ENCODE assay signal across 23 mouse cellular contexts in genomic region chr5:141591246-141591645, GRCm38 (mm10).
DNase-seq lines count a peak whose midpoint lies in the region; ATAC-seq lines count a peak whose summit lies in the region.
"Had no signal": no experiment of that assay in that cellular context is flagged by ENCODE, and none has a peak within 500 bp of the region (broad histone marks: within the 10 kb centered on the region; RNA-seq: fewer than 3 reads in every experiment).

No protein-coding gene starts in this region.

- H3K27ac ChIP-seq in hindbrain, embryonic 15.5 days (replicated peaks), result 0 out of 2 replicates have a peak overlapping the region, but pooled peaks have one; percentile 4
- no peak overlapping the region for H3K27ac ChIP-seq in hindbrain, embryonic 13.5 days
- H3K27ac ChIP-seq in kidney, embryonic 16.5 days (ENCODE audit: low read length), result no peak overlapping the region
- H3K27ac ChIP-seq: embryonic facial prominence, embryonic 12.5 days; embryonic facial prominence, embryonic 15.5 days; forebrain, embryonic 10.5 days; forebrain, embryonic 12.5 days had no signal

- no peaks in the 10 kb centered on the region for H3K4me1 ChIP-seq in hindbrain, embryonic 15.5 days (replicated peaks)
- no peaks in the 10 kb centered on the region for H3K4me1 ChIP-seq in hindbrain, embryonic 13.5 days (replicated peaks)
- no peaks in the 10 kb centered on the region for H3K4me1 ChIP-seq in kidney, embryonic 16.5 days (ENCODE audit: insufficient read depth, low read length)
- H3K4me1 ChIP-seq: embryonic facial prominence, embryonic 12.5 days; forebrain, embryonic 10.5 days; forebrain, embryonic 12.5 days had no signal

- H3K4me3 ChIP-seq in hindbrain, embryonic 15.5 days, result no peak overlapping the region
- H3K4me3 ChIP-seq in hindbrain, embryonic 13.5 days, result no peak overlapping the region
- no peak overlapping the region for H3K4me3 ChIP-seq in kidney, embryonic 16.5 days (ENCODE audit: low read length)
- H3K4me3 ChIP-seq: embryonic facial prominence, embryonic 12.5 days; embryonic facial prominence, embryonic 15.5 days; erythroblast, embryonic 14.5 days; forebrain, embryonic 10.5 days; forebrain, embryonic 12.5 days had no signal

- peak; percentile 21 for DNase-seq in kidney, adult 18-20 months
- no peak for DNase-seq in kidney, postnatal 4 days
- peak; percentile 10 to 25 for DNase-seq in kidney, adult 8-10 months
- DNase-seq: adrenal gland, adult 2 months; adrenal gland, postnatal 10 days; adrenal gland, postnatal 25 days; cerebellum, adult 11 months; cerebellum, adult 18-20 months; cerebellum, adult 8-10 months; cerebellum, adult 9-11 months; cerebellum, postnatal 14 days; cerebellum, postnatal 36 days; embryo, embryonic 11 days had no signal

- H3K9me3 ChIP-seq in hindbrain, embryonic 15.5 days, result peaks cover 8% of the 10 kb centered on the region; the same call in 1 of the 2 replicates
- H3K9me3 ChIP-seq in hindbrain, embryonic 13.5 days, result no peaks in the 10 kb centered on the region
- no peaks in the 10 kb centered on the region for H3K9me3 ChIP-seq in kidney, embryonic 16.5 days (ENCODE audit: low read length)
- H3K9me3 ChIP-seq: embryonic facial prominence, embryonic 15.5 days; forebrain, embryonic 10.5 days had no signal

- ATAC-seq in hindbrain, embryonic 15.5 days (ENCODE audit: low FRiP score, low read depth), result no peak
- ATAC-seq in hindbrain, embryonic 13.5 days (ENCODE audit: low FRiP score), result no peak
- ATAC-seq in kidney, embryonic 16.5 days (ENCODE audit: low FRiP score, low TSS enrichment), result no peak
- ATAC-seq: forebrain, embryonic 14.5 days; forebrain, embryonic 16.5 days had no signal

- H3K36me3 ChIP-seq in hindbrain, embryonic 15.5 days, result no peaks in the 10 kb centered on the region
- H3K36me3 ChIP-seq in hindbrain, embryonic 13.5 days, result no peaks in the 10 kb centered on the region
- H3K36me3 ChIP-seq in kidney, embryonic 16.5 days (ENCODE audit: insufficient read depth, low read length), result no peaks in the 10 kb centered on the region
- H3K36me3 ChIP-seq: embryonic facial prominence, embryonic 12.5 days; embryonic facial prominence, embryonic 15.5 days; forebrain, embryonic 10.5 days; forebrain, embryonic 12.5 days had no signal

- no peaks in the 10 kb centered on the region for H3K27me3 ChIP-seq in hindbrain, embryonic 15.5 days
- no peaks in the 10 kb centered on the region for H3K27me3 ChIP-seq in hindbrain, embryonic 13.5 days
- H3K27me3 ChIP-seq in kidney, embryonic 16.5 days (ENCODE audit: insufficient read depth, low read length), result no peaks in the 10 kb centered on the region
- H3K27me3 ChIP-seq: embryonic facial prominence, embryonic 12.5 days; embryonic facial prominence, embryonic 15.5 days; forebrain, embryonic 12.5 days had no signal

- no peak overlapping the region for H3K4me2 ChIP-seq in hindbrain, embryonic 15.5 days
- H3K4me2 ChIP-seq in hindbrain, embryonic 13.5 days, result no peak overlapping the region
- no peak overlapping the region for H3K4me2 ChIP-seq in kidney, embryonic 16.5 days (replicated peaks; ENCODE audit: low read depth, low read length)
- H3K4me2 ChIP-seq: embryonic facial prominence, embryonic 12.5 days; embryonic facial prominence, embryonic 15.5 days; forebrain, embryonic 12.5 days had no signal

- no peak overlapping the region for H3K9ac ChIP-seq in hindbrain, embryonic 15.5 days
- no peak overlapping the region for H3K9ac ChIP-seq in hindbrain, embryonic 13.5 days
- no peak overlapping the region for H3K9ac ChIP-seq in kidney, embryonic 16.5 days (replicated peaks; ENCODE audit: low read length)
- H3K9ac ChIP-seq: embryonic facial prominence, embryonic 12.5 days; embryonic facial prominence, embryonic 15.5 days; forebrain, embryonic 12.5 days had no signal

- WGBS in hindbrain, embryonic 15.5 days, result 79% methylated on average over 5 of the region's 5 CpGs
- 87% methylated on average over 5 of the region's 5 CpGs for WGBS in hindbrain, embryonic 13.5 days
- WGBS in kidney, embryonic 16.5 days, result 89% methylated on average over 5 of the region's 5 CpGs

Comparison
In these comparisons a context has a peak if more than half of its experiments do, and no peak if none do; other contexts are left out.
1. DNase-seq: peak in kidney, adult 18-20 months (single experiment) and kidney, adult 8-10 months (2 of 2); none in kidney, postnatal 4 days (0 of 2).